11 mouse cellular contexts compared by ENCODE assay signal in genomic region chr5:65074693-65075092, GRCm38 (mm10). TPM values are rescaled to one million over a fixed set of nuclear protein-coding genes. Genes with fewer than 3 reads are reported as not detected.
A peak's percentile ranks its signal among the peaks of the same experiment; 100 is the strongest.
DNase-seq lines count a peak whose midpoint lies in the region; ATAC-seq and TF ChIP-seq lines count a peak whose summit lies in the region.
"Had no signal": no experiment of that assay in that cellular context is flagged by ENCODE, and none has a peak within 500 bp of the region (broad histone marks: within the 10 kb centered on the region; RNA-seq: fewer than 3 reads in every experiment).

No protein-coding gene starts in this region.

- H3K4me2 ChIP-seq in intestine, postnatal 0 days (replicated peaks; ENCODE audit: low read depth), result no peak overlapping the region
- H3K4me2 ChIP-seq: embryonic facial prominence, embryonic 12.5 days; hindbrain, embryonic 12.5 days had no signal

- peak; percentile 59 for ATAC-seq in cerebellum, adult (ENCODE audit: insufficient number of reproducible peaks, low FRiP score, low TSS enrichment)
- ATAC-seq in intestine, postnatal 0 days, result no peak

- H3K4me1 ChIP-seq in intestine, postnatal 0 days (replicated peaks; ENCODE audit: control insufficient read depth, insufficient read depth, low read length), result no peaks in the 10 kb centered on the region
- peaks cover 26% of the 10 kb centered on the region for H3K4me1 ChIP-seq in forebrain, embryonic 10.5 days
- H3K4me1 ChIP-seq: embryonic facial prominence, embryonic 12.5 days; hindbrain, embryonic 12.5 days had no signal

- no peaks in the 10 kb centered on the region; the same call in 1 of the 2 replicates for H3K36me3 ChIP-seq in intestine, postnatal 0 days (ENCODE audit: control insufficient read depth, insufficient read depth)
- no peaks in the 10 kb centered on the region for H3K36me3 ChIP-seq in forebrain, embryonic 10.5 days (replicated peaks)
- H3K36me3 ChIP-seq: embryonic facial prominence, embryonic 12.5 days; hindbrain, embryonic 12.5 days had no signal

- no peak overlapping the region for H3K4me3 ChIP-seq in layer of hippocampus, adult 2 months
- H3K4me3 ChIP-seq in intestine, postnatal 0 days (ENCODE audit: low read depth, low read length), result no peak overlapping the region
- no peak overlapping the region for H3K4me3 ChIP-seq in forebrain, embryonic 10.5 days
- H3K4me3 ChIP-seq: embryonic facial prominence, embryonic 12.5 days; hindbrain, embryonic 12.5 days had no signal

- peak; percentile 58 for TF ChIP-seq CTCF in layer of hippocampus, adult 2 months (conservative IDR thresholded peaks at IDR 0.05)
- TF ChIP-seq CTCF in intestine, postnatal 0 days (IDR thresholded peaks at IDR 0.05; ENCODE audit: low read depth), result peak; percentile 68

- H3K9ac ChIP-seq in intestine, postnatal 0 days (ENCODE audit: low read depth, low read length), result no peak overlapping the region
- H3K9ac ChIP-seq: embryonic facial prominence, embryonic 12.5 days; hindbrain, embryonic 12.5 days; liver, embryonic 14.5 days had no signal

- H3K27me3 ChIP-seq in intestine, postnatal 0 days (replicated peaks; ENCODE audit: control insufficient read depth, insufficient read depth, low read length), result no peaks in the 10 kb centered on the region
- H3K27me3 ChIP-seq in forebrain, embryonic 10.5 days (ENCODE audit: poor library complexity, severe bottlenecking), result no peaks in the 10 kb centered on the region
- H3K27me3 ChIP-seq: embryonic facial prominence, embryonic 12.5 days; hindbrain, embryonic 12.5 days had no signal

- H3K27ac ChIP-seq in layer of hippocampus, adult 2 months, result no peak overlapping the region
- H3K27ac ChIP-seq in intestine, postnatal 0 days (ENCODE audit: low read depth, low read length), result no peak overlapping the region
- H3K27ac ChIP-seq in forebrain, embryonic 10.5 days, result no peak overlapping the region
- H3K27ac ChIP-seq: embryonic facial prominence, embryonic 12.5 days; hindbrain, embryonic 12.5 days; liver, embryonic 14.5 days had no signal

- WGBS in intestine, postnatal 0 days, result 41% methylated on average over 7 of the region's 7 CpGs
- WGBS in forebrain, embryonic 10.5 days, result 73% methylated on average over 7 of the region's 7 CpGs

- DNase-seq in cerebellum, postnatal 4 days (ENCODE audit: low spot score in 2 of 2), result no peak
- no peak for DNase-seq in layer of hippocampus, adult 2 months (ENCODE audit: low spot score in 2 of 2)
- no peak for DNase-seq in layer of hippocampus, postnatal 36 days
- peak; percentile 25 for DNase-seq in cerebellum, adult 11-12 months
- DNase-seq in forebrain, embryonic 10.5 days (ENCODE audit: extremely low spot score, low spot score), result no peak
- no peak for DNase-seq in embryo, embryonic 10.5 days (ENCODE audit: low spot score)

- no peaks in the 10 kb centered on the region for H3K9me3 ChIP-seq in intestine, postnatal 0 days (ENCODE audit: control insufficient read depth)
- H3K9me3 ChIP-seq in forebrain, embryonic 10.5 days, result no peaks in the 10 kb centered on the region
- H3K9me3 ChIP-seq: embryonic facial prominence, embryonic 12.5 days; hindbrain, embryonic 12.5 days had no signal

RNA-seq across cellular contexts. Expression of gene Tmem156, which starts 17.2 kb away (rescaled TPM):
- under 1 TPM; 0.39 to 0.44 TPM for total RNA-seq in layer of hippocampus, adult 2 months (2021)
- under 1 TPM; 0.58 to 0.60 TPM for total RNA-seq in layer of hippocampus, postnatal 36 days (2021)
- 1.0 and 1.4 TPM in 2 replicates for polyA plus RNA-seq in intestine, postnatal 0 days (2015; fragmentation: Nextera tagmentation; extraction: Ambion mirVana)
- not detected in 2 replicates for polyA plus RNA-seq in forebrain, embryonic 10.5 days (2016; fragmentation: Nextera tagmentation; extraction: Ambion mirVana)
- polyA plus RNA-seq: embryonic facial prominence, embryonic 12.5 days; hindbrain, embryonic 12.5 days had no signal

RNA-seq across cellular contexts. Expression of gene Klhl5, which starts 32.6 kb away (rescaled TPM):
- 10 to 100 TPM; 53.8 to 62.9 TPM for total RNA-seq in layer of hippocampus, adult 2 months (2021)
- total RNA-seq in layer of hippocampus, postnatal 36 days (2021), result 10 to 100 TPM; 62.7 to 63.2 TPM
- polyA plus RNA-seq in intestine, postnatal 0 days (2015; fragmentation: Nextera tagmentation; extraction: Ambion mirVana), result 7.7 and 8.1 TPM in 2 replicates
- 21.5 and 21.8 TPM in 2 replicates for polyA plus RNA-seq in forebrain, embryonic 10.5 days (2016; fragmentation: Nextera tagmentation; extraction: Ambion mirVana)
